Mouse (Mus musculus) T-helper 2 cell (primary cell): Measurements from ENCODE around the gene Alg9.

Source experiments
- in situ Hi-C: fragments of 300-600 bp; cut with MboI, MseI; formaldehyde crosslinking; loops from one replicate; pipeline ENCODE4 v1.15.1; 2025; ENCODE audit warnings: high pct_unique_total_duplicates

Gene Alg9

DNA sequence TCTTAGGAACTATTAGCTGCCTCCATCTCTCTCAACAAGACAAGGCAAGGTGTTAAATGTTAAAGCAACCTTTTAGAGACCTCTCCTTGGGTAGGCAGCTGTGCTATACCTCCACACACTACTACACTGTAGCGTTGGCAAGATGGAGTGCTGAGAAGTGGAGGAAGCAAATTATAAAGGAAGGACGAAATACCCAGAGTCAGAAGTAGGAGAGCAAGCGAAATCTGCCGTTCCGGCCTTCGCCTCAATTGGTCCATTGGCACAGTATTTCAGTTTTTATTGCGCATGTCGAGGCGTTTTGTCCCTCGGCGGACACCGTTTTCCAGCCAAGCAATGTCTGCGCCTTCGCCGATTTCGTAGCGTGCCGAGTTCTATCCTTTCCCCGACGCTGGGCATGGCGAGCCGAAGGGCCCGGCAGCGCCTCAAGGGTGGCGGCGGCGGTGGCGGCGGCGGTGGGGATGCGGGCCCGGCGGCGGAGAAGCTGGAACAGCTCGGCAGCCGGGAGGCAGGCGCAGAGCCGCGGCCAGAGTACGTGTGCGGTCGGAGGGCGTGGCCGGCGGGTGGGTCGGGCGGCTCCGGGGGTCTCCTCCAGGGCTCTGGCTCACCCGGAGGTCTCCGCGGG is at the start of gene Alg9, which contains the start of gene 1110032A03Rik:
Gene Alg9 (plus strand): TSS at position 29 of the 622 bp plus-strand sequence.
Gene 1110032A03Rik (minus strand): TSS at position 530 of the 622 bp plus-strand sequence.
- in situ Hi-C loops, result no loop called here

DNA sequence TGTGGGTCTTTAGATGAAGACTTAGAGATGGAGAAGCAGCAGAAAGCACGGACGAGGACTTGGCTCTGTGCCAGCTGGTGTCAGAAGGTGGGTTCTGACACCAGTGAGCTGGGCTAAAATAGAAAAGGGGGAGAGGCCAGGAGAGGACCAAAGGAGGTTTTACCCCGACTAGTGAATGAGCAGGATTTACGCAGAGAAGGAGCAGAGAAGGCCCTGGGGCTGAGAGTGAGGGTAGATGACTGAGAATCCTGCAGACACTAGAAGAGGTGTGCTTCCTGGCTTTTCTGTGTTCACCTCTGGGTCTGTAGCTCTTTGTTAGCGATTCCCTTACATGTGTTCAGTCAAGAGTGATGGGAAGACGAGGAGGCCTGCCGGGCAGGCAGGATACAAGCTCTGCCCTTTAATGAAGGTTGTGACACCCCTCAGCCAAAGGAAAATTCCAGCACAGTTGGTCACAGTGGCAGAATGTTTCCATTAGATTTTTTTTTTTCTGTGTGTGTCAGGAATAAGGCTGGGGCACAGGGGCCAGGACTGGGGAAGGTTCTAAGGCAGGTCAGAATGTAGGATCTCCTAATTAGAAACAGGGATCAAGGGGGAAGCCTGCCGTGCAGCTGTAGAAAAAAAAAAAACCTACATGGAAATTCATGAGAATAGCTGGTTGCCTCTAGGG is 48.8 kb upstream of the Alg9 start:
- in situ Hi-C loops, result no loop called here

DNA sequence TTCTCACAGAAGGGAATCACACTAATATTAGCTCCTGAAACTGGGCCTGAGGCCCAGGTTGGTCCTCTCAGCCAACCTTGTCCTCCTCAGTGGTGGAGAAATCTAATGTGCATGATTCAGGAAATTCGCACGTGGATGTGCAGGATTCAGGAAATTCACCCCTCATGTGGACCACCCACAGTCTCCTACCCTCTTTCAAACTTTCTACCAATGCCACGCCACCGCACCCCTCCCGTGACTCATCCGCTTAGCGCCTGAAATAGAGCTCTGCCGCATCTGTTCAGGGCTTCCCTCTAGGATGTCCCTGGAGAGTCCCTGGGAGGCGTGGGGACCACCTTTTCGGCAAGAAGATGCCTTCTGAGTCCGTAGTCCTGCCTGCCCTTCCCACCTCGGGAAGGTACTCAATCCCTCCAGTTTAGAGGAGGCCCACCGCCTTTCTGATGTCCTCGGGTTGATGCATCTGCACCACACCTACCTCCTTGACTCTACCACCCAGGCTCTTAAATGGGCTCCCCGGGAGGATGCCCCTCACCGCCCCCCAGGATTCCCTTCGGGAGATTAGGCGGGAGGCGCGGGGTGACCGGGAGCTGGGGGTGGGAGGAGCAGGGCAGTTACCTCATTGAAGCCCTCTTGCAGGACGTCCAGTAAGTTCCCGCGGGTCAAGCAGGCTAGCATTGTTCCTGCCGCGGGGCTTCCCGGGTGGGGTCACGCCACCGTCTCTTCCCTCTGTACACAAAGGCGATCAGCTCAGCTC is 47.5 kb upstream of the Alg9 start:
- in situ Hi-C loops, result no loop called here

DNA sequence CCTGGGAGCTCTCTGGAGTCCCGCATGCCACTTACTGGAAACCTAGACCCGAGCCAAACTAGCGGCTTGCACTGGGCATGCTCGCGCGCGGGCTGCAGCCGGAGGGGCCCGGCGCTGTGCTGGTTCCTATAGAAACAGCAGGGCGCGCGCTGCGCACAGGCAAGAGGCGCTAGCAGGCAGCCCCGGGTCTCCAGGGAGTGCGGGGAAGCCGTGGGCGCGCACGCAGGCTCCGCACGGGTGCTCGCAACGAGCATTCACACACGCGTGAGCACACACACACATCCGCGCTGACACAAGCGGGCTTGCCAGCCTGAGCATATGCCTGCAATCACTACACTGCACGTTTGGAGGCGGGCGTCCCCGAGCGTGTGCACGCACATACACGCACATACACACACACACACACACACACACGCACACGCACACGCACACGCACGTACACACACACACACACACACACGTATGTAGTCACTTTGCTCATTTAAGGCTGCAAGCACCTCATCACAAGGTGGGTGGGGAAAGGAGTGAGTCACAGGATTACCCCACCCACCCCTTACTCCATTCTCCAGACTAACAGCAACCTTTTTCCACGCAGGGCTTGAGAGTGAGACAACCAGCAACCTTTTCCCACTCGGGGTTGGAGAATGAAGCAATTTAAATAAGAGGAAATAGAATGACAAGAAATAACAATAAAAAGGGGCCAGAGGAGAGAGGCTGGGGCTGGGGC is 46.7 kb upstream of the Alg9 start:
- in situ Hi-C loops, result no loop called here

DNA sequence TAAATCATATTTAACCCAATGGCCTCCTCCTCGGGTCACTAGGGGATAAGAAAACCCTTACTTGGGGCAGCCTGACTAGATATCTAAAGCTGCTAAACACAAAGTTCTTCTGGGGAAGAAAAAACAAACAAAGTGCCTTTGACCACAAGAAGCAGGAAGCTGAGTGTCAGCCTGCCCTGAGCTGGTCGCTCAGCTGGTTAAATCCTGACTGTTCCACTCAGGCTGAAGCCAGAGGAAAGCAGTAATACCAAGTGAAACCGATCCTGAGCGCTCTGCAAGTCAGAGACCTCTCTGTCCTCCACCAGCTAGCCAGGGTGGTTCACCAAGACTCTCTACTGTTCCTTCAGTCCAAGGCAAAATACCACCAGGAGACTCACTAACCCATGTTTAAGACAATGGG is 45.2 kb upstream of the Alg9 start:
- in situ Hi-C loops, result no loop called here

DNA sequence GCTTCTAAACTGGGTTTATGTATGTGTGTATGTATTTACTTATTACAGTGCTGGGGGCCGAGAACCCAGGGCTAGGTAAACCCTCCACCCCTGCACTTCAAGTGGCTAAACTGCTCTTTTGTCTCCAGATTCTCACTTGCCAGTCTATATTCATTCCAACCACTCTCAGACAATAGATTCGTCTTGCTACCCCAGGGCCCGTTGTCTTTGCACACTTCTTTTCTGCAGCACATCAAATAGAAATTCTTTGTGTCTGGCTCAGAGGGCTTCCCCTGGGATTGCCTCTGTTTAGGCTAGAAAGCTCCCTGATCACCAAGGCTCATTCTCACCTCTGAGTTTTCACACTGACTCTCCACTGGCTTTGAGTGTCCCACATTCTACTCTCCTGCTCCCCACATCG is 42.3 kb upstream of the Alg9 start:
- in situ Hi-C loops, result no loop called here

DNA sequence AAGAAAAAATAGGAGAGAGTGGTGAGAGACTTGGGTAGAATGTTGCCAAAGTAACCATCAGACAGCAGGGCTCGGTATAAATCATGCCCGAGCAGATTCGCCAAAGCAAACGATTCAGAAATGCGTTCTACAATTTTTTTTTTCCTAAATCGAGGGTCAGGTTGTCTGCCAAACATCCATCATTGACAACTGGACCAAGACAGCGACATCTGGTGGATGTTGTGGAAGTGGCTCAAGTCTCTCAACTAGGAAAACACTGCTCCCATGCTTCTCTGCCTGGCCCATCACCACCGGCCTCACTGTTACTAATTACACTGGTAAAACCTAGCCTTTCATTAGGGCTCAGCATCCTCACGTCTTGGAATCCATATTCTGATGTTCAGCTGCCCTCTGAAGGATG is 39.8 kb upstream of the Alg9 start:
- in situ Hi-C loops, result no loop called here

DNA sequence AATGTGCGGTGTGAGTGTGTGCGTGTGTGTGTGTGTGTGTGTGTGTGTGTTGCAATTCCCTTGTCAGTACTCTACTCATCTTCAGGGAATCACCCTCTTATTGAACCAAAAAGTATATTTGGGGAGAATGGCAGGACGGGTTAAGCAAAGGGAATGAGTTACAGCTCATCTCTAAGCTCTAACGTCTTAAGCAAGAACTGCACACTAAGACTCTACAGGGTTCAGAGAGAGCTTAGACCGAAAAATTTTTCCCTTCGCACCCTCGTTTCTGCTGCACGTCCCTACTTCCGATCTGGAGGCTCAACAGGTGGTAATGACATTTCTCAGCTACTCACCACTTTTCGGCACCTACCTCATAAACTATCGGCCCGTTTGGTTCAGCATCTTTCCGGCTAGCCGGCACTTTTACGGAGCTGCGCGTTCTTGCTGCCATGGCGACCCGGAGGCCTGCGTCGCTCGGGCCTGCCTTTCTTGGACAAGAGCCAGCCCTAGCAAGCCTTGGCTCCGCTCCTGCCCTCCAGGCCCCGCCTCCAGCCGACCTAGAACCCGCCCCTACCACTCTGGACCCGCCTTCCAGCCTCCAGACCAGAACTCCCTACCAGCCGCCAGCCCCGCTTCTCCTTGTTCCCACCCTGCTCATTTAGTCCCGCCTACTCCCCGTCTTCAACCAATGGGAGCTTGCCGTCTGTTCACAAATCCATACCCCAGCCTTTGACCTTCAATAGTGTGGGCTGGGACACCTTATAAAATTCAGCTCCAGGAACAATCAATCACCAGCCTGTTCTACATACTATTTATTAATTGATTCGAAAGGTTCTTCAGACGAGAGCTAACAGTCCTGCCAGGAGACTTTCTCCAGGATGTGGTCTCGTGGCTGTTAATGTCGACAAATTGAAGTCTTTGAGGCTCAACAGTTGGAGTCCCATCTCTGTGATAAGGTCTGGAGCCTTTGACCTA is 35.6 kb upstream of the Alg9 start, which contains the start of gene Dixdc1:
Gene Dixdc1 (minus strand): TSS at position 604 of the 957 bp plus-strand sequence.
- in situ Hi-C loops, result no loop called here

DNA sequence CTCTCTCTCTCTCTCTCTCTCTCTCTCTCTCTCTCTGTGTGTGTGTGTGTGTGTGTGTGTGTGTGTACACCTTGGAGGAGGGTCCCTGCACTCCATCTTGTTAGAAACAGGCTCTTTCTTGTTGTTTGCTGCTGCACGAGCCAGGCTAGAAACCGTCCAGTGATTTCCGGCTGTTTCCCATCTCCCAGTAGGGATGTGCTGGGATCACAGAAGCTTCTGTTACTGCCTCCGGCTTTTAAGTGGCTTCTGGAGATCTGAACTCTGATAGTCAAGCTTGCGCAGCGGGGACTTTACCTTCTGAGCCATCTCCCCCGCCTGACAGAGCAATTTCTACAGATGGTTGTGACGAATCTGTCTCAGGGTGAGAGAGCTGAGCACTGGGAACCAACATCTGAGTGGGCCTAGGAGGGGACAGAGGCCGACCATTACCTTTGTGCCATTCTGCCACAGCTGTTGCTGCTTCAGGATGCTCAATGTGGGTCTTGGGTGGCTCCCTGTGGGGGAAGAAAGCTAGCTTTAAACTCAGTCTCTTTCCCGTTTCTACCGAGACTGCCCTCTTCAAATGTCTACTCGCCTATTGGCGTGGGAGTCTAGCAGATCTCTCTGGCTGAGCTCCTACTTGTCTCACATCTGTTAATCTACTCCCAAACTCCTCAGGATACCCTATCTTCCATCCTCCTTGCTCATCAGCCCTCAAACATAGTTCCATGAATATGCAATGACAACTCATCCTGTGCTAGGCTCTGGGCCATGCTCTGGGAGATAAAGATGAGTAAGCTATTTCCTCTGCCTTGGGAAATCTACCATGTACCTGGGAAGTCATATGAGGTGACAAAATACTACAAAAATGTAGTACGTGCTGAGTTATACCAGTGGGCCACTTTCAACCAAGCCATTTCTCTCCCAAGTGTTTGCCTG is 33.7 kb upstream of the Alg9 start:
- in situ Hi-C loops, result no loop called here

DNA sequence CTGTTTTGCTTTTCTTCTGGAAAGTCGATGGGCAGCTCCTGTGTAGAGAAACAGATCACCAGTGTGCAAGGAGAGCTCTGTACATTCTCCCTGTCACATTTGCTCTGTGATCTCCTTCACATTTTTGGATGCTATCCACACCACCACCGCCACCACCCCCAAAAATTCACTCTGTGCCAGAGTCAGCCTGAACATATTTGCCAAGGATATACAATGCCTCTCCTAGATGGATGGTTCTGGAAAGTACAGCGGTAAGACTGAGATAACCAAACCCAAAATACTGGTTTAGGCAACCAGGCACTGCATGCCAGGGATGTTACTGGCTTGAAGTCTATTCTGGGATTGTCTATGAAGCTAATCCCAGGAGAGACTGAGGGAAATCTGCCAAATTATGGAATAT is 32.6 kb upstream of the Alg9 start:
- in situ Hi-C loops, result no loop called here

DNA sequence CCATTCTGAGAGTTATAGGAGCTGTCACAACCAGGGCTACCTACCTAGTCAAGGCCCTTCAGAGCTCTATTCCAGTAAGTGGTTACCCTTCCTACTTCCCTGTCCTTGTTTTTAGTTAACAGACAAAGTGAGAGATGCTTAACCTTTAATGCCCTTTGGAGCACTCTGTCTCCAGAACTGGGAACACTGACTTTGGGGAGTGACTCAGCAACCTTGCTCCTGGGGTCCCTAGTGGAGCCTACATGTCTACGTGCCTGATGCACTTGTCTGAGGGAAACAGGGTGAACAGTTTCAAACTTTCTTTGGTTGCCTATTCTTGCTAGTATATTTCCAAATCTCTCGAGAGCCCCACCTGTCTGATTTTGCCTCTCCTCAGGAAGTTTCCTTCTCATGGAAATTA is 32.1 kb upstream of the Alg9 start:
- in situ Hi-C loops, result no loop called here

DNA sequence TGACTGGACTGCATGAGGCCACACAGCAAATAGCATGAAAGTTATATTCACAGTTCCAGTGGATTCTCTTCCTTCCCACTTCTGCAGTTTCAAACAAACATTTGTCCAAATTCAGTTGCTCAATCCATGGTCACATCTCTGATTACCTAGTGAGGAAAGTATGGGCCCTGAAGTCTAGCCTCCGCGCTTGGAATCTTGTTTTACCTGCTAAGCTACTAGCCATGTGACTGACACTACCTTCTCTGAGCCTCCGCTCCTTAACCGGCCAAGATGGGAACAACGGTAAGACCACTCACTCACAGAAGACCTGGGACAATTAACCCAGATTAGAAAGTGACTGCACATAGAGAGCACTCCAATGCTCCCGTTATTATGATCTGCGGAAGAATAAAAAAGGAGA is 29.0 kb upstream of the Alg9 start:
- in situ Hi-C loops, result no loop called here

DNA sequence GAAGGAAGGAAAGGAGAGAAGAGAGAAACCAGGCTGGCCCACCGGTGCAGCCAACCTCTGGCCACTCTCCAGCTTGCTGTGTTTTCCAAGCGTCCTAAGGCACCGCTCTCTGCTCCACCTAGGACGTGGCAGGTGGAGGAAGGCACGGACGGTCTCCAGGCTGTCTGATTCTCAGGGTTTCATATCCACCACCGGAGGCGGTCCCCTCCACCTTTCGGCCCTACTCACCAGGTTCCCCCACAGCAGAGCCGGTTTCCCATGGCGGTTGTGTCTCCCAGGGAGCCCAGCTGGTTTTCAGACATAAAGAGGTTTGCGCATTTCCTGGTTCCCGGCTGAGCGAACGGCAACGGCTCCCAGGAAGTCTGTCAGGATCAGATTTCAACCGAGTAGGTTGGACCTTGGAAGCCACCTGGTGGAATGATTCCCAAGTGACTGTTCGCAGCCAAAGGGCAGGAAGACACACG is 28.6 kb upstream of the Alg9 start, which contains the start of gene 2310030G06Rik:
Gene 2310030G06Rik (minus strand): TSS at position 323 of the 464 bp plus-strand sequence.
- in situ Hi-C loops, result no loop called here

DNA sequence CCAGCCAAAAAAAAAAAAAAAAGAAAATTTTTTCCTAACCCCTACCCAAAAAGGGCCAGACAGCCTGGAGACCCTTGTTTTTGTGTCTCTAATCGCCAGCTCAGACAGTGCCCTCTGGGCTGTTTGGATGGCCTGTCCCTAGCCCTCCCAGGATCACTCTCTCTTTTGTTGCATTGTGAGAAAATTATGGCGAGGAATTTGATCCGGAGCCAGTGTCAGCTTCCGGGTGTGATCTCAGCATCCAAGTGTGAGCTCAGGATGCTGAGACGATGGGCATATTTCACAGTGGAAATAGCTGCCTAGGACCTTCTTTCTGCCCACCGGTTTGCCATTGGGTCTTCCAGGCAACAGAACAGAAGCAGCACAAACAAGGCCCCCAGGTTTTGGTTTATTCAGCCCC is 24.1 kb upstream of the Alg9 start:
- in situ Hi-C loops, result no loop called here

DNA sequence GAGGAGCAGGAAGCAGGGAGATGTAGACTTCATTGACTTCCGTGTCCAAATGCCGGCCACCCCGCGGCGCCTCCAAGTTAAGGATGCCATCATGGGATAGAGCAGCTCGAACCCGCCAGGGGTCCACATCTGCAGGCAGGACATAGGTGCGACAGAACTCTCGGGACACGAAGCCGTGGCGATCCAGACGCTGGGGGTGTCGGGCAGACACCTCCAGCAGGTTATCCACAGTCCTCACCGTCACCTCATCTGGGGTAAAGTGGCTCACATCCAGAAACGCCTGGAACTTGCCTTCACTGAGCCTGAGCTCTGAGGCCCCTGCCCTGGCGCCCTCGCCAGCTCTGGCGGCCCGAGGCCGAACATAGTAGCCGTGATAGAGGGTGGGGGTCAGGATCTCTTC is 23.5 kb upstream of the Alg9 start, which contains the start of gene Cryab:
Gene Cryab (plus strand): TSS at position 3 of the 400 bp plus-strand sequence.
- in situ Hi-C loops, result no loop called here

DNA sequence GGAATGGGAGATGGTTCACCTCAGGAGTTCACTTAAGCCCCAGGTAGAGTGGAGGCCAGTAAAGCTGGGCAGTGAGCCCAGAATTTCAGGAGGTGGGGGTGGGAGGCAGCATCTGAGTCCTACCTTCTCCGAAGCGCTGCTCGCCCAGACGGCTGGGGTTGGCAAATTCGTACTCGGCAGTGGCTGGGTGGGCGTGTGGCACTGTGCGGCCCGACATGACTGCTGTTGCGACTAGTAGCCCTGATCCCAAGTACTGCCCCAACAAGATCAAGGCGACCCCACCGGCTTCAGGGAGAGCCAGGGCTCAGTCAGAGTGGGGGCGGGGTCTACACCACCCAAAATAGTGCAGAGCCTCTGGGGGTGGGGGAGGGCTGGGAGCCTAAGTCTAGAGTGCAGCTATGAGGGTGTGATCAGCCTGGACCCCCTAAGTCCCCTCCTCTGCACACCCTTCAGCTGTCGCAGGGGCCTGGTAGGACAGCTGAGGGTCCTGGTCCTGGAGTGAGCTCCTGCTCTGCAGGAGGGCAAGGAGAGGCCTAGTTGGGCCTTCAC is 22.7 kb upstream of the Alg9 start, which contains the start of gene Hspb2:
Gene Hspb2 (minus strand): TSS at position 301 of the 549 bp plus-strand sequence.
- in situ Hi-C loops, result no loop called here

DNA sequence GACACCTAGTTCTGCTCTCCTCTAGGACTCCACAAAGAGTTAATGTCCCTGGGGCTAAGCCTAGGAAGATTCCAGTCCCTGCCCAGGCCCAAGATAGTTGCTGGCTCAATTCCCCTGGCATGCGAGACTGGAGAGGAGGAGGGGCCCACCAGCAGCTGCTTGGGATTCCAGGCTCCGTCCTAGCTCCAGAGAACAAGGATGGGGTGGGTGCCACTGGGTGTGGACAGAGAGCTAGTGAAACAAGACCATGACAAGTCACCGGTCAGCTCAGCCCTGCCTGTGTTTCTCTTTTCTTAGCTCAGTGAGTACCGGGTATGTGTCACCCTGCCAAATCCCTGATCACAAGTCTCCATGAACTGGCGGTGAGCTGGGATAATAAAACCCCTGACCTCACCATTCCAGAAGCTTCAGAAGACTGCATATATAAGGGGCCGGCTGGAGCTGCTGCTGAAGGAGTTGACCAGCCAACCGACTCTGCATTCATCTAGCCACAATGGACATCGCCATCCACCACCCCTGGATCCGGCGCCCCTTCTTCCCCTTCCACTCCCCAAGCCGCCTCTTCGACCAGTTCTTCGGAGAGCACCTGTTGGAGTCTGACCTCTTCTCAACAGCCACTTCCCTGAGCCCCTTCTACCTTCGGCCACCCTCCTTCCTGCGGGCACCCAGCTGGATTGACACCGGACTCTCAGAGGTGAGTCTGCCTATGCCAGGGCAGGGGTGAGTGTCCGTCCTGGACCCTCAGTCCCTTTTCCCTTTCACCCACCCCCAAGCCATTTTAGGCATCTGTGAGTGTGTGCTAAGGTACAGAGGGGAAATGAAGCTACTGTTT is 21.8 kb upstream of the Alg9 start:
- in situ Hi-C loops, result no loop called here

DNA sequence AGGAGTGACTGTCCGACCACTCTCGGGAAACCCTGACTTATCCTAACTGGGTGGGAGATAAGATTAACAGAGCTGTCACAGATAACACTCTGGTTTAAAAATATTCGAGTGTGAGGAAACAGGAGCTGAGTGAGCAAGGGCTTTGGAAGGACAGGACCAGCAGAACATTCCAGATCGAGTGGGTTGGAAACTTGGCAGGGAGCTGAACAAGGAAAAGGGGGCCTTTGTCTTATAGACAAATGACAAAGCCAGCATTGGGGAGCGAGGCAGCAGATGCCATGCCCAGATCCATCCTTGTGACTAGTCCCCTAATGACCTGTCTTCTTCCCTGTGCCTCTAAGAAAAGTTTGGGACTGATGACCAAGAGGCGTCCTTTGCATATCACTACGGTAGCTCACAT is 20.9 kb upstream of the Alg9 start:
- in situ Hi-C loops, result no loop called here
